In the genomic region with DNA sequence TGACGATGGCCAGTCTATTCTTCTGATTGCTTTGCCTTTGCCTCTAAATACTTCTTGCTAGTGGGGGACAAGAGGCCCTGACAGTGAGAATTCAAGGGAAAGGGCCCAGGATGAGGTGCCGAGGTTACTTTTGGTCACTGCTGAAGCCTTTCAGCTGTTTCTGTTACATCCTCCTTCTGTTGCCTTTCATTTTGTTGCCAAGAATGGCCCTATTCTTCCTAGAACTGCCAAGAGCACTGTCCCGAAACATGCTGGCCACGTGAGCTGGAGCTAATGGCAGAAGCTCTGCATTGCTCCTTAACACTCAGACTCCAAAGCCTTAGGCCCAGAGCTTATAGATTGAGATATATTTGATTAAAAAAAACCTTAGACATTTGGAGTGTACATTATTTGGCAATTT, we compare ENCODE assay signal across 18 mouse cellular contexts.
DNase-seq lines count a peak whose midpoint lies in the region; ATAC-seq and TF ChIP-seq lines count a peak whose summit lies in the region.
"Had no signal": no experiment of that assay in that cellular context is flagged by ENCODE, and none has a peak within 500 bp of the region (broad histone marks: within the 10 kb centered on the region; RNA-seq: fewer than 3 reads in every experiment).

No protein-coding gene starts in this region.

- TF ChIP-seq POLR2A in liver, adult 2 months (IDR thresholded peaks at IDR 0.05; ENCODE audit: extremely low read depth, insufficient read depth, low read length), result no peak

- intact Hi-C loops in heart, postnatal 10 days (cut with DNase I), result no loop called here
- intact Hi-C loops in heart, postnatal 36 days (cut with DNase I), result no loop called here

- no peaks in the 10 kb centered on the region for H3K79me2 ChIP-seq in liver, adult 2 months (ENCODE audit: control insufficient read depth, insufficient read depth, low read length)

- no peaks in the 10 kb centered on the region for H3K27me3 ChIP-seq in liver, adult 2 months (ENCODE audit: control insufficient read depth, insufficient read depth, low read length)
- H3K27me3 ChIP-seq: heart, embryonic 13.5 days; liver, embryonic 13.5 days; midbrain, embryonic 13.5 days had no signal

- no peaks in the 10 kb centered on the region for H3K4me1 ChIP-seq in liver, adult 2 months (ENCODE audit: control insufficient read depth, insufficient read depth, low read length)
- H3K4me1 ChIP-seq: heart, embryonic 13.5 days; limb, embryonic 10.5 days; liver, embryonic 13.5 days had no signal

- H3K27ac ChIP-seq in liver, adult 2 months (replicated peaks; ENCODE audit: insufficient read depth, low read depth, low read length), result no peak overlapping the region
- H3K27ac ChIP-seq: heart, embryonic 13.5 days; limb, embryonic 10.5 days; liver, embryonic 13.5 days; midbrain, embryonic 13.5 days had no signal

- H3K36me3 ChIP-seq in liver, adult 2 months (ENCODE audit: control insufficient read depth, insufficient read depth, low read length), result no peaks in the 10 kb centered on the region
- H3K36me3 ChIP-seq: G1E; heart, embryonic 13.5 days; limb, embryonic 10.5 days; liver, embryonic 13.5 days; midbrain, embryonic 13.5 days had no signal

- no peak overlapping the region for H3K9ac ChIP-seq in liver, adult 2 months (ENCODE audit: low read depth, low read length)
- H3K9ac ChIP-seq: heart, embryonic 13.5 days; liver, embryonic 13.5 days; midbrain, embryonic 13.5 days had no signal

- no peak overlapping the region for H3K4me3 ChIP-seq in liver, adult 2 months (ENCODE audit: insufficient read depth, low read depth, low read length)
- H3K4me3 ChIP-seq: heart, embryonic 13.5 days; limb, embryonic 10.5 days; liver, embryonic 13.5 days; midbrain, embryonic 13.5 days had no signal

- ATAC-seq in cerebellum, adult (ENCODE audit: insufficient number of reproducible peaks, low FRiP score, low TSS enrichment), result peak; percentile 76
- ATAC-seq: CD4-positive, CD25-positive, alpha-beta regulatory T cell, adult 4 months; midbrain, embryonic 13.5 days had no signal

- no peak for DNase-seq in cerebellum, adult 11 months
- peak; percentile 15 to 21 for DNase-seq in heart, postnatal 10 days
- no peak for DNase-seq in heart, postnatal 36 days
- peak; percentile 5 for DNase-seq in liver, adult 2 months (ENCODE audit: extremely low read depth, low read depth, low spot score)
- no peak for DNase-seq in liver
- DNase-seq in lung, postnatal 25 days (ENCODE audit: low spot score), result peak; percentile 29
- DNase-seq in layer of hippocampus, adult 8-10 months (ENCODE audit: low spot score in 2 of 2), result no peak
- DNase-seq: gastrocnemius, postnatal 10 days; layer of hippocampus, postnatal 36 days; liver, embryonic 13.5 days; retina, postnatal 1 day; right cerebral cortex, postnatal 4 days had no signal

- 86% methylated on average over 4 of the region's 4 CpGs for WGBS in liver, adult 2 months

- no peak for TF ChIP-seq CTCF in liver, adult 2 months (IDR thresholded peaks at IDR 0.05; ENCODE audit: low read depth, low read length)

Comparison
In these comparisons a context has a peak if more than half of its experiments do, and no peak if none do; other contexts are left out.
1. DNase-seq: peak in heart, postnatal 10 days (2 of 2), liver, adult 2 months (single experiment) and lung, postnatal 25 days (single experiment); none in cerebellum, adult 11 months (single experiment), heart, postnatal 36 days (0 of 2), liver (single experiment) and layer of hippocampus, adult 8-10 months (0 of 2).